Mouse (Mus musculus): ENCODE data around the gene AI464131.

The AI464131 gene

GRCm38 (mm10) chr4:41505131-41505551 lies 2.3 kb upstream of the AI464131 start:
- DNase-seq (ENCODE audit: low read depth, low spot score), result peak; percentile 85

GRCm38 (mm10) chr4:41504325-41504724 lies 1.4 kb upstream of the AI464131 start:
- peak; percentile 61 for DNase-seq (ENCODE audit: low read depth, low spot score)

- peak; percentile 90 for DNase-seq (ENCODE audit: low read depth, low spot score)
Observed at GRCm38 (mm10) chr4:41502171-41502940, 520 bp downstream of the AI464131 start.

- DNase-seq (ENCODE audit: low read depth, low spot score), result no peak
Observed at GRCm38 (mm10) chr4:41500787-41501186, 2.1 kb downstream of the AI464131 start.

GRCm38 (mm10) chr4:41499619-41500018 lies 3.3 kb downstream of the AI464131 start:
- no peak for DNase-seq (ENCODE audit: low read depth, low spot score)

GRCm38 (mm10) chr4:41498921-41499391 lies 3.9 kb downstream of the AI464131 start:
- DNase-seq (ENCODE audit: low read depth, low spot score), result peak; percentile 63

- peak; percentile 48 for DNase-seq (ENCODE audit: low read depth, low spot score)
Observed at GRCm38 (mm10) chr4:41497995-41498845, 4.7 kb downstream of the AI464131 start.

GRCm38 (mm10) chr4:41497579-41497978 lies 5.3 kb downstream of the AI464131 start:
- peak; percentile 87 for DNase-seq (ENCODE audit: low read depth, low spot score)

- DNase-seq (ENCODE audit: low read depth, low spot score), result no peak
Observed at GRCm38 (mm10) chr4:41497046-41497445, 5.8 kb downstream of the AI464131 start.

GRCm38 (mm10) chr4:41495850-41496249 lies 7.0 kb downstream of the AI464131 start:
- DNase-seq (ENCODE audit: low read depth, low spot score), result no peak

GRCm38 (mm10) chr4:41495076-41495475 lies 7.8 kb downstream of the AI464131 start:
- DNase-seq (ENCODE audit: low read depth, low spot score), result no peak

- no peak for DNase-seq (ENCODE audit: low read depth, low spot score)
Observed at GRCm38 (mm10) chr4:41494378-41494777, 8.5 kb downstream of the AI464131 start.

- DNase-seq (ENCODE audit: low read depth, low spot score), result no peak
Observed at GRCm38 (mm10) chr4:41493464-41494116, 9.3 kb downstream of the AI464131 start.

GRCm38 (mm10) chr4:41492951-41493350 lies 9.9 kb downstream of the AI464131 start:
- DNase-seq (ENCODE audit: low read depth, low spot score), result peak; percentile 28

GRCm38 (mm10) chr4:41481601-41482017 lies 21.3 kb downstream of the AI464131 start:
- DNase-seq (ENCODE audit: low read depth, low spot score), result no peak

GRCm38 (mm10) chr4:41480254-41480653 lies 22.6 kb downstream of the AI464131 start:
- DNase-seq (ENCODE audit: low read depth, low spot score), result no peak

GRCm38 (mm10) chr4:41479456-41479804 lies 23.4 kb downstream of the AI464131 start:
- DNase-seq (ENCODE audit: low read depth, low spot score), result no peak

- DNase-seq (ENCODE audit: low read depth, low spot score), result no peak
Observed at GRCm38 (mm10) chr4:41478751-41479455, 24.0 kb downstream of the AI464131 start.

- DNase-seq (ENCODE audit: low read depth, low spot score), result no peak
Observed at GRCm38 (mm10) chr4:41477648-41478160, 25.2 kb downstream of the AI464131 start.

GRCm38 (mm10) chr4:41471384-41471689 lies 31.5 kb downstream of the AI464131 start:
- no peak for DNase-seq (ENCODE audit: low read depth, low spot score)

- no peak for DNase-seq (ENCODE audit: low read depth, low spot score)
Observed at GRCm38 (mm10) chr4:41470684-41471383, 32.0 kb downstream of the AI464131 start.

Measured in ZHBTc4 (cell line).